20 mouse cellular contexts compared by ENCODE assay signal in genomic region chr5:85240380-85240779, GRCm38 (mm10).
DNase-seq lines count a peak whose midpoint lies in the region; ATAC-seq and TF ChIP-seq lines count a peak whose summit lies in the region.
"Had no signal": no experiment of that assay in that cellular context is flagged by ENCODE, and none has a peak within 500 bp of the region (broad histone marks: within the 10 kb centered on the region; RNA-seq: fewer than 3 reads in every experiment).

No protein-coding gene starts in this region.

- H3K9ac ChIP-seq in hindbrain, embryonic 13.5 days, result no peak overlapping the region
- no peak overlapping the region for H3K9ac ChIP-seq in hindbrain, postnatal 0 days (replicated peaks; ENCODE audit: low read length)
- no peak overlapping the region for H3K9ac ChIP-seq in forebrain, embryonic 14.5 days (ENCODE audit: low read length)
- H3K9ac ChIP-seq in neural tube, embryonic 13.5 days, result no peak overlapping the region
- H3K9ac ChIP-seq: embryonic facial prominence, embryonic 12.5 days; limb, embryonic 12.5 days; liver, postnatal 0 days had no signal

- H3K4me3 ChIP-seq in hindbrain, embryonic 13.5 days, result no peak overlapping the region
- no peak overlapping the region for H3K4me3 ChIP-seq in hindbrain, postnatal 0 days (ENCODE audit: low read length)
- H3K4me3 ChIP-seq in forebrain, embryonic 14.5 days (ENCODE audit: low read depth, low read length), result no peak overlapping the region
- no peak overlapping the region for H3K4me3 ChIP-seq in neural tube, embryonic 13.5 days
- H3K4me3 ChIP-seq: embryonic facial prominence, embryonic 12.5 days; gastrocnemius, adult 2 months; limb, embryonic 12.5 days had no signal

- ATAC-seq in hindbrain, embryonic 13.5 days (ENCODE audit: low FRiP score), result 0 out of 2 replicates have a peak, but pooled peaks have one; percentile 25
- no peak for ATAC-seq in hindbrain, postnatal 0 days
- ATAC-seq in forebrain, embryonic 14.5 days, result peak; percentile 51
- peak; percentile 76 for ATAC-seq in neural tube, embryonic 13.5 days (ENCODE audit: low read depth)
- ATAC-seq: liver, postnatal 0 days; lung, postnatal 0 days had no signal

- no peaks in the 10 kb centered on the region for H3K9me3 ChIP-seq in hindbrain, embryonic 13.5 days
- no peaks in the 10 kb centered on the region for H3K9me3 ChIP-seq in hindbrain, postnatal 0 days (ENCODE audit: low read length)
- no peaks in the 10 kb centered on the region for H3K9me3 ChIP-seq in forebrain, embryonic 14.5 days (replicated peaks; ENCODE audit: control insufficient read depth, low read length)
- no peaks in the 10 kb centered on the region for H3K9me3 ChIP-seq in neural tube, embryonic 13.5 days
- H3K9me3 ChIP-seq: embryonic facial prominence, embryonic 12.5 days; limb, embryonic 12.5 days had no signal

- H3K27ac ChIP-seq in hindbrain, embryonic 13.5 days, result no peak overlapping the region
- H3K27ac ChIP-seq in hindbrain, postnatal 0 days, result no peak overlapping the region
- H3K27ac ChIP-seq in forebrain, embryonic 14.5 days (ENCODE audit: low read depth, low read length), result no peak overlapping the region
- no peak overlapping the region for H3K27ac ChIP-seq in neural tube, embryonic 13.5 days (replicated peaks)
- H3K27ac ChIP-seq: embryonic facial prominence, embryonic 12.5 days; gastrocnemius, adult 2 months; limb, embryonic 12.5 days; macrophage had no signal

- H3K4me2 ChIP-seq in hindbrain, embryonic 13.5 days, result no peak overlapping the region
- H3K4me2 ChIP-seq in hindbrain, postnatal 0 days (ENCODE audit: low read depth, low read length), result no peak overlapping the region
- no peak overlapping the region for H3K4me2 ChIP-seq in forebrain, embryonic 14.5 days (ENCODE audit: low read length)
- no peak overlapping the region for H3K4me2 ChIP-seq in neural tube, embryonic 13.5 days
- H3K4me2 ChIP-seq: embryonic facial prominence, embryonic 12.5 days; limb, embryonic 12.5 days; liver, embryonic 11.5 days had no signal

- H3K27me3 ChIP-seq in hindbrain, embryonic 13.5 days, result no peaks in the 10 kb centered on the region
- H3K27me3 ChIP-seq in hindbrain, postnatal 0 days (ENCODE audit: insufficient read depth, low read length), result no peaks in the 10 kb centered on the region
- H3K27me3 ChIP-seq in forebrain, embryonic 14.5 days (replicated peaks; ENCODE audit: control insufficient read depth, insufficient read depth, low read length), result no peaks in the 10 kb centered on the region
- peaks cover 7% of the 10 kb centered on the region; the same call in 1 of the 2 replicates for H3K27me3 ChIP-seq in neural tube, embryonic 13.5 days
- H3K27me3 ChIP-seq: embryonic facial prominence, embryonic 12.5 days; limb, embryonic 12.5 days had no signal

- peaks cover 7% of the 10 kb centered on the region for H3K4me1 ChIP-seq in hindbrain, embryonic 13.5 days (replicated peaks)
- no peaks in the 10 kb centered on the region for H3K4me1 ChIP-seq in hindbrain, postnatal 0 days (ENCODE audit: insufficient read depth, low read length)
- 0 out of 2 replicates have a peak, but pooled peaks cover 3% of the 10 kb centered on the region for H3K4me1 ChIP-seq in forebrain, embryonic 14.5 days (ENCODE audit: control insufficient read depth, insufficient read depth, low read length)
- H3K4me1 ChIP-seq in neural tube, embryonic 13.5 days (replicated peaks), result peaks cover 3% of the 10 kb centered on the region; the same call in 1 of the 2 replicates
- H3K4me1 ChIP-seq: embryonic facial prominence, embryonic 12.5 days; limb, embryonic 12.5 days had no signal

- no peak for TF ChIP-seq CTCF in hindbrain, postnatal 0 days (IDR thresholded peaks at IDR 0.05; ENCODE audit: low read depth)

- no peaks in the 10 kb centered on the region for H3K36me3 ChIP-seq in hindbrain, embryonic 13.5 days
- H3K36me3 ChIP-seq in hindbrain, postnatal 0 days (ENCODE audit: insufficient read depth, low read length), result no peaks in the 10 kb centered on the region
- no peaks in the 10 kb centered on the region for H3K36me3 ChIP-seq in forebrain, embryonic 14.5 days (ENCODE audit: control insufficient read depth, insufficient read depth, low read length)
- no peaks in the 10 kb centered on the region for H3K36me3 ChIP-seq in neural tube, embryonic 13.5 days
- H3K36me3 ChIP-seq: embryonic facial prominence, embryonic 12.5 days; limb, embryonic 12.5 days had no signal

- no peak for DNase-seq in hindbrain, postnatal 0 days (ENCODE audit: low spot score)
- DNase-seq in Muller cell, postnatal 12 days (ENCODE audit: inconsistent ontology term), result peak; percentile 67
- peak; percentile 81 for DNase-seq in forebrain, embryonic 14.5 days (ENCODE audit: low spot score)
- no peak for DNase-seq in thymus, postnatal 36 days
- no peak for DNase-seq in right cerebral cortex, postnatal 10 days (ENCODE audit: low spot score in 2 of 2)
- DNase-seq: adrenal gland, postnatal 25 days; cerebellum, adult 11-12 months; gastrocnemius, adult 2 months; kidney, adult 11 months; kidney, postnatal 4 days; liver, postnatal 0 days; right cerebral cortex, postnatal 25 days; spleen, adult 18-20 months had no signal

Comparison
In these comparisons a context has a peak if more than half of its experiments do, and no peak if none do; other contexts are left out.
1. DNase-seq: peak in Muller cell, postnatal 12 days (single experiment) and forebrain, embryonic 14.5 days (single experiment); none in hindbrain, postnatal 0 days (single experiment), thymus, postnatal 36 days (0 of 2) and right cerebral cortex, postnatal 10 days (0 of 2).